Mouse (Mus musculus) embryonic facial prominence, embryonic 15.5 days (tissue): ENCODE results near the gene Mgat4b. TPM values are rescaled to one million over a fixed set of nuclear protein-coding genes. Genes with fewer than 3 reads are reported as not detected.

Experiments used
- ATAC-seq: fragments of 200-750 bp; cut with Nextera tagmentation; 2 replicates; pipeline ENCODE4 v1.8.0; 2017; ENCODE audit warnings: low read depth, moderate TSS enrichment; ENCODE audit not compliant: insufficient number of reproducible peaks, low FRiP score, low TSS enrichment
- H3K27ac ChIP-seq: fragments of 300-500 bp; sonication (generic); replicated peaks from 2 replicates; pipeline ENCODE4 v1.5.1; 2015; ENCODE audit warnings: mild to moderate bottlenecking, inconsistent platforms
- H3K27me3 ChIP-seq: fragments of 300-500 bp; sonication (generic); 2 replicates; pipeline ENCODE4 v1.6.1; 2015; ENCODE audit warnings: inconsistent platforms
- H3K36me3 ChIP-seq: fragments of 300-500 bp; sonication (generic); 2 replicates; pipeline ENCODE4 v1.6.1; 2015; ENCODE audit warnings: mild to moderate bottlenecking, inconsistent platforms
- H3K4me1 ChIP-seq: fragments of 300-500 bp; sonication (generic); 2 replicates; pipeline ENCODE4 v1.6.1; 2015; ENCODE audit warnings: inconsistent platforms
- H3K4me2 ChIP-seq: fragments of 300-500 bp; sonication (generic); replicated peaks from 2 replicates; pipeline ENCODE4 v1.6.1; 2015; ENCODE audit warnings: mild to moderate bottlenecking, inconsistent platforms
- H3K4me3 ChIP-seq: fragments of 300-500 bp; sonication (generic); replicated peaks from 2 replicates; pipeline ENCODE4 v1.5.1; 2015; ENCODE audit warnings: mild to moderate bottlenecking, inconsistent platforms
- H3K9ac ChIP-seq: fragments of 300-500 bp; sonication (generic); 2 replicates; pipeline ENCODE4 v1.6.1; 2015; ENCODE audit warnings: inconsistent platforms
- H3K9me3 ChIP-seq: fragments of 300-500 bp; sonication (generic); replicated peaks from 2 replicates; pipeline ENCODE4 v1.6.1; 2016; ENCODE audit warnings: inconsistent platforms
- WGBS: fragments of 180-500 bp; shearing (Covaris S2); methylation state at CpG from one replicate; pipeline ENCODE4 v1.1.7; 2015; 5-methylcytosine and 5-hydroxymethylcytosine counted together
- polyA plus RNA-seq: library from polyadenylated mRNA; unstranded; fragments of >200 nt; fragmentation: Nextera tagmentation; extraction: Ambion mirVana; gene quantifications from 2 replicates; pipeline ENCODE4 v1.2.1, GENCODE M21; 2015

Mgat4b gene
- polyA plus RNA-seq, 1 experiment from 2014 or later, result 32.1 TPM

DNA sequence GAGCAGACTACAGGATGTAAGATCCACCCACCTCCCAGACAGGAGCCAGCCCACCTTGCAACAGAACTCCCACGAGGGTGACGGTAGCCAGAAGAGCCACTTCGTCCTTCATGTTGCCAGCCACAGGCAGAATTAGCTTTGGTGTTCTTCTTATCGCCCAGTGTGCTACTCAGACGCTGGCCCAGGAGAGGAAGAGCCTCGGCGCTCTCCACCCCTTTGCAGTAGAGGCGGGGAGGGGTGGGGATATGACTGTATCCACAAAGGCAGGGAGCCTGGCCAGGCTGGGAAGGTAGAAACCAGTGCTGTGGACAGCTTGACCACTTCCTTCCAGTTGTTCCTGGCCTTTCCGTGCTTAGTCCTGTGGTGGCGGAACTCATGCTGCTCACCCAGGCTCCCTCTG is 27.6 kb downstream of the Mgat4b start, which contains the start of gene Ltc4s:
Ltc4s (minus strand) TSS at position 293 of the 400 bp plus-strand sequence.
- Histone ChIP-seq H3K27ac (no peak within 1 kb of the TSS), H3K36me3 (peaks cover 21% of the 10 kb centered on the region), H3K4me2 (peak within 1 kb of the TSS; percentile 98), H3K9me3 (no peaks in the 10 kb centered on the region), H3K9ac (no peak within 1 kb of the TSS), H3K4me3 (peak within 1 kb of the TSS; percentile 67), H3K27me3 (peaks cover 29% of the 10 kb centered on the region), H3K4me1 (peaks cover 18% of the 10 kb centered on the region)
- WGBS, result 48% methylated on average over 10 of the region's 10 CpGs
- ATAC-seq, result no peak

- Histone ChIP-seq H3K9me3 (no peaks in the 10 kb centered on the region), H3K4me1 (peaks cover 18% of the 10 kb centered on the region), H3K4me2 (no peak overlapping the region), H3K27ac (no peak overlapping the region), H3K9ac (no peak overlapping the region), H3K36me3 (peaks cover 14% of the 10 kb centered on the region), H3K4me3 (no peak overlapping the region), H3K27me3 (peaks cover 29% of the 10 kb centered on the region)
- WGBS, result 94% methylated on average over 9 of the region's 9 CpGs
- ATAC-seq, result no peak
These were observed 28.4 kb downstream of the Mgat4b start for GRCm38 (mm10) chr11:50238821-50239791.

GRCm38 (mm10) chr11:50240235-50240911 is 29.7 kb downstream of the Mgat4b start:
- ATAC-seq, result no peak
- H3K4me3 ChIP-seq, result no peak overlapping the region
- H3K36me3 ChIP-seq, result 0 out of 2 replicates have a peak, but pooled peaks cover under 1% of the 10 kb centered on the region
- H3K27me3 ChIP-seq, result peaks cover 29% of the 10 kb centered on the region
- 91% methylated on average over 7 of the region's 7 CpGs for WGBS
- peaks cover 18% of the 10 kb centered on the region for H3K4me1 ChIP-seq
- H3K4me2 ChIP-seq, result no peak overlapping the region
- no peak overlapping the region for H3K9ac ChIP-seq
- H3K27ac ChIP-seq, result no peak overlapping the region
- H3K9me3 ChIP-seq, result no peaks in the 10 kb centered on the region

DNA sequence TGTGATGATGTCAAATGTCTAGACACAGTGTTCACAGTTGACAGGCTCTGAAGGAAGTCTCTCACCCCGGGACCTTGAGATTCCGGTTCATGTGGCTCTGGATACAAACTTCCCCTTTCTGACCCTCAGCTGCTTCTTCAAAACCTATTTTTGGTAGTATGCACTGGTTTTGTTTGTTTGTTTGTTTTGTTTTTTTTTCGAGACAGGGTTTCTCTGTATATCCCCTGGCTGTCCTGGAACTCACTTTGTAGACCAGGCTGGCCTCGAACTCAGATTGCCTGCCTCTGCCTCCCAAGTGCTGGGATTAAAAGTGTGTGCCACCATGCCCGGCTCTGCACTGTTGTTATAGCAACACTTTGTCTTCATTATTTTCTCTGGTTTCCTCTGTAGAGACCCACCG is 33.2 kb downstream of the Mgat4b start:
- ATAC-seq, result no peak
- Histone ChIP-seq H3K4me3 (no peak overlapping the region), H3K9me3 (no peaks in the 10 kb centered on the region), H3K27ac (no peak overlapping the region), H3K27me3 (peaks cover 7% of the 10 kb centered on the region; the same call in 1 of the 2 replicates), H3K36me3 (no peaks in the 10 kb centered on the region), H3K4me1 (no peaks in the 10 kb centered on the region), H3K4me2 (no peak overlapping the region), H3K9ac (no peak overlapping the region)
- 77% methylated on average over 6 of the region's 6 CpGs for WGBS

DNA sequence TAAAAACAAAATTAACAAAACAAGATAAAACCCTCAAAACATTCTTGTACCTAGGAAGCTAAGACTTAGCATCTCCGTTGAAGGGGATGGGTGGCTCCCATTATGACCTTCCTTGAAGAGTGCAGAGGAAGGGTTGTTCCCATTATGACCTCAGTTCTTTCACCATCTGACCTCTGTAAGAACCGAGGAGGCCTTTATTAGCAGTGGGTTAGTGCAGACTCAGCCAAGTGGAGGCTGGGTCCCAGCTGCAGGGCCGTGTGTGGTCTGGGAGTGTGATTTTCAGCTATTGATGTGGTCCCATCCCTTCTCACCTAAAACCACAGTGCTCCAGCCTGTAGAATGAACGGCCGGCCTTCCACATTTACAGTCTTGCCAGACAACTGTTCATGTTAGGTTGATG is 34.6 kb downstream of the Mgat4b start:
- ATAC-seq, result no peak
- Histone ChIP-seq H3K9ac (no peak overlapping the region), H3K9me3 (no peaks in the 10 kb centered on the region), H3K27ac (no peak overlapping the region), H3K4me1 (no peaks in the 10 kb centered on the region), H3K4me2 (no peak overlapping the region), H3K27me3 (no peaks in the 10 kb centered on the region), H3K36me3 (no peaks in the 10 kb centered on the region), H3K4me3 (no peak overlapping the region)
- 69% methylated on average over 5 of the region's 5 CpGs for WGBS

DNA sequence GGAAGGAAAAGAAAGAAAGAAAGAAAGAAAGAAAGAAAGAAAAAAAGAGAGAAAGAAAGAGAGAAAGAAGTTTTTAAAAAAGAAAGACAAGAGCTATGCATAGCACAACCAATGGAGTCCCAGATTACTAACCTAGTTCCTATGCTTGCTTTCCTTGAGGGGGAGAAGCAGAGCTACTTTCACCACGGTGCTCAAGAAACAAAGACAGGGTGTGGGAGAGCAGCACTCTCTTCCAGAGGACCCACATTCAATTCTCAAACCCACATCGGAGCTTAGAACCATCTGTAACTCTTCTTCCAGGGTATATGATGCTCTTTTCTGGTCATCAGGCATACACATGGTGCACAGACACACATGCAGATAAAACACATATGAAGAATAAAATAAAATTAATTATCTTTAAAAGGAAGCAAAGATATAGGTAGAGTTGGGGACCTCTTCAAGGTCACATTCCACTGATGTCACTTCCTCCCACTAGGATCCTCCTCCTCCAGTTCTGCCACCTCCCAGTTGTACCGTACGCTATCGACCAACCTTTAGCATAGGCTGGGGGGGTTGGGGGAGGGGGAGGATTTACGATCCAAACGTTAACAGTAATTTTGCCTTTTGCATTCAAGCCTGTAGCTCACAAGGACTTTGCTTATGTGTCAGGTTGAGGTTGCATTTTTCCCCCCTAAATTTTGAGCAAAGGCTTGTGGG is 37.9 kb downstream of the Mgat4b start:
- H3K27me3 ChIP-seq, result no peaks in the 10 kb centered on the region
- peaks cover 15% of the 10 kb centered on the region for H3K4me1 ChIP-seq
- 77% methylated on average over 7 of the region's 7 CpGs for WGBS
- no peak overlapping the region for H3K9ac ChIP-seq
- H3K4me2 ChIP-seq, result no peak overlapping the region
- ATAC-seq, result no peak
- no peak overlapping the region for H3K4me3 ChIP-seq
- H3K27ac ChIP-seq, result no peak overlapping the region
- no peaks in the 10 kb centered on the region for H3K36me3 ChIP-seq
- H3K9me3 ChIP-seq, result no peaks in the 10 kb centered on the region

DNA sequence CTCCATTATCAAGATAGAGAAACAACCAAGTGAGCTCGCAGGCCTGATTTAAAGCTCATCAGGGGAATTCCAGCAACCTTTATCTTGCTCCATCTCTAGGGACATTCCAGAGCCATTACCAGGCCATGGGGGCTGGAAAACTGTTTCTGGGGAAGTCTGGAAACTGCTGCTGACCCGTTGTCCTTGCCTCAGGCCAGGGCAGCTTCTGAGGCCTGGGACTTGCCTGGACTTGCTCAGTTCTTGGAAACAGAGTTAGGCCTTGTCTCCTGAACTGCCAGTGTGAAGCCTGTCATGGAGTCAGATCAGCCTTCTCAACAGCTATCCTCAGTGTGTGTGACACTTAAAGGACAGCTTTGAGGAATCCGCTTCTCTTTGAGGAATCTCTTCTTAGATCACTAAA is 41.5 kb downstream of the Mgat4b start:
- ATAC-seq, result no peak
- 33% methylated on average over 3 of the region's 3 CpGs for WGBS
- H3K9me3 ChIP-seq, result no peaks in the 10 kb centered on the region
- no peak overlapping the region for H3K27ac ChIP-seq
- H3K27me3 ChIP-seq, result no peaks in the 10 kb centered on the region
- no peak overlapping the region for H3K9ac ChIP-seq
- H3K4me3 ChIP-seq, result no peak overlapping the region
- H3K36me3 ChIP-seq, result peaks cover 17% of the 10 kb centered on the region
- no peak overlapping the region for H3K4me2 ChIP-seq
- H3K4me1 ChIP-seq, result peaks cover 19% of the 10 kb centered on the region

- ATAC-seq, result 0 out of 2 replicates have a peak, but pooled peaks have one; percentile 26
- Histone ChIP-seq H3K36me3 (peaks cover 23% of the 10 kb centered on the region), H3K9ac (no peak overlapping the region), H3K9me3 (no peaks in the 10 kb centered on the region), H3K4me3 (no peak overlapping the region), H3K27me3 (no peaks in the 10 kb centered on the region), H3K4me2 (no peak overlapping the region), H3K4me1 (peaks cover 19% of the 10 kb centered on the region), H3K27ac (no peak overlapping the region; the same call in 1 of the 2 replicates)
- 47% methylated on average over 11 of the region's 11 CpGs for WGBS
These were observed 42.1 kb downstream of the Mgat4b start for GRCm38 (mm10) chr11:50252684-50253265.

DNA sequence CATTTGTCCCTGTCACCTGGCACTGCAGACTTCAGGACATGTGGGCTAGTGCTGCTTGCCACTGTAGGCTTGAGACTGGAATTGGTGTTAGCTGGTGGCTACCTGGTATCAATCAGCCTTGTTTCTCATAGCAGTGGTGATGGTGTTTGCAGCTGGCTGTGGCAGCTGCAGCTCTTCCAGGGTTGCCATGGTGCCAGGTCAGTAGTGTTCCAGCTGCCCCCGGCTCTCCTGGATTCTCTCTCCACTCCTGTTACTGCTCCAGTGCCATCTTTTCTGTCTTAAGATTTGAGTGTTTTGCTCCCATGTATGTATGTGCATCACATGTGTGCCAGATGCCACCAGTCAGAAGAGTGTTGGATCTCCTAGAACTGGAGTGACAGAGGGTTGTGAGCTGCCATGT is 42.7 kb downstream of the Mgat4b start:
- no peak overlapping the region for H3K27ac ChIP-seq

GRCm38 (mm10) chr11:50254010-50254580 is 43.4 kb downstream of the Mgat4b start:
- Histone ChIP-seq H3K4me2 (no peak overlapping the region), H3K9me3 (no peaks in the 10 kb centered on the region), H3K9ac (no peak overlapping the region), H3K4me1 (peaks cover 19% of the 10 kb centered on the region), H3K27ac (no peak overlapping the region), H3K4me3 (no peak overlapping the region), H3K36me3 (peaks cover 36% of the 10 kb centered on the region), H3K27me3 (no peaks in the 10 kb centered on the region)
- WGBS, result 75% methylated on average over 12 of the region's 12 CpGs
- no peak for ATAC-seq

More for the DNA sequence above, 42.7 kb downstream of the Mgat4b start:
- WGBS, result 50% methylated on average over 1 of the region's 1 CpGs
- Histone ChIP-seq H3K4me2 (no peak overlapping the region), H3K36me3 (peaks cover 29% of the 10 kb centered on the region), H3K9me3 (no peaks in the 10 kb centered on the region), H3K4me1 (peaks cover 19% of the 10 kb centered on the region), H3K27me3 (no peaks in the 10 kb centered on the region), H3K4me3 (no peak overlapping the region), H3K9ac (no peak overlapping the region)
- ATAC-seq, result no peak
